Mouse (Mus musculus): ENCODE results near the gene Cd22. TPM values are rescaled to one million over a fixed set of nuclear protein-coding genes. Genes with fewer than 3 reads are reported as not detected.

Cd22 gene
- total RNA-seq, 2 experiments from 2014 or later, result 0.09 TPM; not detected in 1

GRCm38 (mm10) chr7:30821532-30821931 is 58.6 kb downstream of the Cd22 start:
- no peak for DNase-seq (ENCODE audit: low spot score in 2 of 2)

- DNase-seq (ENCODE audit: low spot score in 2 of 2), result no peak
These were observed 59.2 kb downstream of the Cd22 start for GRCm38 (mm10) chr7:30820854-30821445.

DNA sequence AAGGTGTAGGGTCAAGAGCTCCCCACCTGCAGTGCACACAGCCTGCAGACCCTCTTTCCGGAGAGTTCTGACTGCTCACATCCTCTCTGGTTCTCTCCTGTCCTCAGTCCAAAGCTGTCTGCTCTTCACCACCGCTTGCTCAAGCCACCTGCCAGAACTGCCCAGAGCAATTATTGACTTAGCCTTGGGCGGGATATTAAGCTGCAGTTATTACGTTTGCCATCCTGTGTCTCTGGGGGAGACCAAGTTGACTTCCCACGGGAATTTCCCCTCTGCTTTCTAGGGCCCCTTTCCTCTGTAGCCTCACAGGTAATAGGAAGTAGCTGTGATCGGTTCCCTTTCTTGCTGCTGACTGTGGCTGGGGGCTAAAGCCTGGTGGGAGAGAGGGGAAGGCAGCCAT is 60.0 kb downstream of the Cd22 start:
- no peak for DNase-seq (ENCODE audit: low spot score in 2 of 2)

Other genes starting within 250 kb of the Cd22 start
- not detected for gene Etv2, start 244.5 kb downstream of the Cd22 start, total RNA-seq (2021)
- gene Rbm42, start 230.0 kb downstream of the Cd22 start, total RNA-seq (2021), result 10 to 100 TPM; 66.6 to 79.5 TPM
- gene Haus5, start 215.3 kb downstream of the Cd22 start, total RNA-seq (2021), result 1 to 10 TPM; 5.2 to 7.6 TPM
- not detected for gene Pmis2, start 208.7 kb downstream of the Cd22 start, total RNA-seq (2021)
- not detected for gene 2200002J24Rik, start 181.4 kb downstream of the Cd22 start, total RNA-seq (2021)
- gene Atp4a, start 168.1 kb downstream of the Cd22 start, total RNA-seq (2021), result under 1 TPM; 0.26 to 0.66 TPM
- 100 to 1,000 TPM; 114 to 129 TPM for gene Tmem147, start 150.8 kb downstream of the Cd22 start, total RNA-seq (2021)
- not detected for gene Gapdhs, start 136.7 kb downstream of the Cd22 start, total RNA-seq (2021)
- 10 to 100 TPM in 1 of 2 experiments, 1 to 10 TPM in 1; 8.2 to 12.9 TPM for gene Sbsn, start 128.9 kb downstream of the Cd22 start, total RNA-seq (2021)
- 1 to 10 TPM; 1.9 to 4.0 TPM for gene Dmkn, start 116.6 kb downstream of the Cd22 start, total RNA-seq (2021)
- gene Krtdap, start 92.4 kb downstream of the Cd22 start, total RNA-seq (2021), result not detected
- not detected for gene Ffar2, start 56.6 kb downstream of the Cd22 start, total RNA-seq (2021)
- gene Ffar3, start 24.2 kb downstream of the Cd22 start, total RNA-seq (2021), result not detected
- gene Ffar1, start 18.8 kb downstream of the Cd22 start, total RNA-seq (2021), result not detected
- gene Mag, start 34.5 kb upstream of the Cd22 start, total RNA-seq (2021), result 100 to 1,000 TPM in 1 of 2 experiments, 10 to 100 TPM in 1; 91.4 to 101 TPM
- not detected for gene Hamp2, start 44.3 kb upstream of the Cd22 start, total RNA-seq (2021)
- gene Hamp, start 63.7 kb upstream of the Cd22 start, total RNA-seq (2021), result not detected
- gene Usf2, start 76.5 kb upstream of the Cd22 start, total RNA-seq (2021), result 100 to 1,000 TPM; 123 to 124 TPM
- gene Lsr, start 93.1 kb upstream of the Cd22 start, total RNA-seq (2021), result 10 to 100 TPM in 1 of 2 experiments, 1 to 10 TPM in 1; 8.2 to 10.7 TPM
- under 1 TPM in 1 of 2 experiments, not detected in 1; 0.28 TPM for gene Fam187b, start 93.4 kb upstream of the Cd22 start, total RNA-seq (2021)
- 10 to 100 TPM; 35.5 to 36.7 TPM for gene Fxyd5, start 162.1 kb upstream of the Cd22 start, total RNA-seq (2021)
- gene Fxyd7, start 171.1 kb upstream of the Cd22 start, total RNA-seq (2021), result 100 to 1,000 TPM; 148 to 187 TPM
- gene Fxyd1, start 176.9 kb upstream of the Cd22 start, total RNA-seq (2021), result 10 to 100 TPM; 74.1 to 90.2 TPM
- 10 to 100 TPM; 32.9 to 35.9 TPM for gene Lgi4, start 179.0 kb upstream of the Cd22 start, total RNA-seq (2021)
- gene Fxyd3, start 196.4 kb upstream of the Cd22 start, total RNA-seq (2021), result 1 to 10 TPM in 1 of 2 experiments, not detected in 1; 1.2 TPM
- 1 to 10 TPM; 4.6 to 4.8 TPM for gene Hpn, start 234.9 kb upstream of the Cd22 start, total RNA-seq (2021)
- gene Scn1b, start 246.7 kb upstream of the Cd22 start, total RNA-seq (2021), result 100 to 1,000 TPM; 805 to 862 TPM

Measured in left cerebral cortex, adult 18-20 months (tissue).